Mouse (Mus musculus): Measurements from ENCODE around the gene Sik3. TPM values are rescaled to one million over a fixed set of nuclear protein-coding genes. Genes with fewer than 3 reads are reported as not detected.

Sik3 gene
- total RNA-seq, 1 experiment from 2014 or later, result 56.6 TPM

DNA sequence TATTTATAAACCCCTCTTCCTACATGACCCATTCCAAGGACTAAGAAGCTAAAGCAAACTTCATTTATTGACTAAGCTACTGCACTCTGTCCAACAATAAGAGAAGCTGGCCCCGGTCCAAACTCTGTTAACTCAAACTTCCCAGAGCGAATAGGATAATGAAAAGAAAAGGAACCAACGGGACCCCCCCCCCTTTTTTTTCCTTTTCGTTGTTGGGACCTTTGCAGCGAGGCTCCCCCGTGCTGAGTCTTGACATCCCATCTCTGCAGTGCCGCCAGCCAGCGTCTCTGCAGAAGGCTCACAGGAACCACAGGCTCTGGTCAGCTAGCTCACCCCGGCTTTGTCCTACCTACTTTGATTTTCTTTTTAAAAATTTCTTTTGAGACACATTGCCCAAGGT, 3.2 kb downstream of the Sik3 start:
- DNase-seq, result peak; percentile 70

DNA sequence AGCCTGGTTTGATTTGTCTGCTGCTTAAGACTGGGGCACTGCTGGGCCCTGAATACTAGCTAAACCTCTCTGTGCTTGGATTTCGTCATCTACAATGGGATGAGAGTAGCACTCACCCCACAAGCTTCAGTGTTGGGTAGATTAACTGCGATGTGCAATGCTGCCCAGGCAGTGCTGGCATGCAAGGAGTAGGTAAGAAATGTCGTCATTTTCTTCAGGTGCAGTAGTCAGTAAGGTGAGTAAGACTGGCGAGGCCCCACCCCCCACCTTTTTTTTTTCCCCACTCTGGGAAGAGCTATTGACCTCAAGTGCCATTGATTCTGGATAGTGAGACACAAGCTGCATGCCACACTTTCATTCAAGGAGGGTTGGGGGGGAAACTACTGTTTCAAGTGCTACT, 3.8 kb downstream of the Sik3 start:
- DNase-seq, result no peak

DNA sequence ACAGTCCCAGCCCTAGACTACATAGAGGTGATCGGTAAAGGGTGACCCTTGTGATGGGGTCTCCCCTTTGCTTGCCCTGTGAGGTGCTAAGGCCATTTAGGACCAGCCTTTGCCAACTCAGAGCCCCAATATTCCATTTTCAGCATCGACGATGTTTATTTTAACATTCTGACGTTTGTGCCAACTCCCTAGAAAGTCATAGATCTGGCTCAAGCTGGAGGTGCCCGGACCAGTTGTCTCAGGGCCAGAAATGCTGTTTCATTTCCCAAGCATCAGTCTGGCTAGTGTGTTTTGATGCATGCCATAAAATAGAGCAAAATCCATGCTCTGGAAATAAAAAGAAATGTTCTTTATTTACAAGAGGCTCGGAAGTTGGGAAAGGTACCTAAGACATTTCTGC, 5.7 kb downstream of the Sik3 start:
- DNase-seq, result peak; percentile 18

GRCm38 (mm10) chr9:46019975-46020374, 7.4 kb downstream of the Sik3 start:
- no peak for DNase-seq

DNA sequence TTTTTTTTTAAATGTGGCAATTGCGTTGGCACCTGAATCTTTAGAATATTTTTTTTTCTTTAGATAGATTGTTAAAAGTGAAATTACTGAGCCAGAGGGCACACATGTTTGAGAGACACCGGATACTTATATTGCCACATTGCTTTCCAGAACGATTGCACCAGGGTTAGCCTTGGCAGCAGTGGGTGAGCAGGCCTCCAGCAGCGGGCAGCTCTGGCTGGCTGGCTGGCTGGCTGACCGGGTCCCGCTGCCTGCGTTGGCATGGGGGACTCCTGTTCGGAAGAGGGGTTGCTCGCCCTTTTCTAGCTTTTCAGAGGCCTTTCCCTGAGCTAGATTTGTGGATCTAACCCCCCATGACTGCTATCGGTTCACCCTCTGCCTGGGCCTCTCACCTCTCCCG, 11.0 kb downstream of the Sik3 start:
- DNase-seq, result peak; percentile 72

DNA sequence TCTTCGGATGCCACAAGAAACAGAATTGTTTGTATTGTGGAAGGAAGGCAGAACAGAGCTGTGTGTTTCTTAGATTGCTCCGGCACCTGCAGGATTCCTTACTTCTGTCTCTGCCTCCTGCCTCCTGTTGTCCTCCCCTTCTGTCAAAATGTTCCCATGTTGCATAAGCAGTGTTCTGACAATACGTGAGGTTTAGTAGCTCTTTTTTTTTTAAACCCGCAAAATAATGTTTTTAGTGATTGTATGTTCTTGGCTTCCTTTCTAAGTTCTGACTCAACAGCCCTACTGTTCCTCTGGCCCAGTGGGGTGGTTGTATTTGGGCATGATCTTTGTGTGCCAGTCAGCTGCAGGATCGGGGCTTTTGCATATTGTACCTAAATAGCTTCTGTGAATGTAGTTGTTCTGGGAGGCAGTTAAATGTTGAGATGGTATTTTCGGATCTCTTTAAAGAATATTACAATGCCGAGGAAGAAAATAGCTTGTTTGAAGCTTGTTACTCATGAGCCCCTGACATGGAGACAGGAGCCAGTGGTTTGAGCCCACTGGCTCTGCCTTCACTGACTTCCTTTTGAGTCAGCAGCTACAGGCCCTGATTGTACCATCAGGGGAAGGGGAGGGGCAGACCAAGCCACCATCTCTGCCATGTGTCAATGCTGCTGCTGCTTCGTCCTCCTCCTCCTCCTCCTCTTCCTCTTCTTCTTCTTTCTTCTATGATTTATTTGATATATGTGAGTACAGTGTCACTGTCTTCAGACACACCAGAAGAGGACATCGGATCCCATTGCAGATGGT, 13.6 kb downstream of the Sik3 start:
- no peak for DNase-seq

DNA sequence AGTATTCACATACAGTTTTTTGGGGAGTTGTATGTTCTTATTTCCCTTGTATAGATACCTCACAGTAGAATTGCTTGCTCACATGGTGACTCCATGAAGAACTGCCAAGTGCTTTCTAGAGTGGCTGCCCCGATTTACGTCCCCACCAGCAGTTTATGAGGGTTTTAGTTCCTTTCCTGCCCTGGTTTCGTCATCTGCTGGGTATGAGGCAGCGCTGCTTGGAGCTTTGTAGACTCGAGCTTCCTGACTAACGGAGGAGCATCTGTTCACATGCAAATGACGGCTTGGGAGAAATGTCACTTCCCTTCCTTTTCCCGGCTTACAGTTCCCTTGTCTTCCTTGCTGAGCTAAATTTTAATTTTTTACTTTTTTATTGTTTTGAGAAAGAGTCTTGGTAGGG, 15.4 kb downstream of the Sik3 start:
- no peak for DNase-seq

DNA sequence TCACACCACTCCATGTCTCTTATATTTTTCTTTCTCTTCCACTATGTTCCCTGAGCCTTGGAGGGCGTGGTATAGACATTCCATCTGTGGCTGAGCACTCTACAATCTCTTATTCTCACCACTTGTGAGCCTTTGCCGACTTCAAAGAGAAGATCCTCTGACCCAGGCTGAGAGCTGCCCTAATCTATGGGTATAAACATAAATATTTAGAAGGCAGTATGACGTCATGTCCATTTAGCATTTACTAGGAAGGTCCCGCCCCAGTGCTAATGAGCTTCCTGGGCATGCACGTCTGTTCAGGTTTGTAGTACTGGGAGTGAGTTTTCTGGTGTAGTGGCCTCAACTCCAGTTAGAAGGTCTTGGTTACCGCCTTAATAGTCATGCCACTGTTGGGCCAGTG, 16.9 kb downstream of the Sik3 start:
- no peak for DNase-seq

DNA sequence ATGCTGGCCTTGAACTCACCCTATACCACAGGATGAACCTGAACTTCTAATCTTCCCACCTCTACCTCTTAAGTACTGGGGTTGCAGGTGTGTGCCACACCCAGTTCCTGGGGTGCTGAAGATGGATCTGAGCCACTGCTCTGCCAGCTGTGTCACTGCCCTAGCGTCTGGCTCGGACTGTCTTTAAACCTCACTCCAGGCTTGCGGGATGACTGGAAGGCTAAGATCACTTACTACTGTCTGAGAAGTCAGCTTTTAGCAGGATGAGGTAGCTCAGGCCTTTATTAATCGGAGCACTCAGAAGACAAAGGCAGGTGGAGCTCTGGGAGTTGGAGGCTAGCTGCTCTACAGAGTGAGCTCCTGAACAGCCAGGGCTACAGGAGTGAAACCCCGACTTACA, 17.6 kb downstream of the Sik3 start:
- no peak for DNase-seq

DNA sequence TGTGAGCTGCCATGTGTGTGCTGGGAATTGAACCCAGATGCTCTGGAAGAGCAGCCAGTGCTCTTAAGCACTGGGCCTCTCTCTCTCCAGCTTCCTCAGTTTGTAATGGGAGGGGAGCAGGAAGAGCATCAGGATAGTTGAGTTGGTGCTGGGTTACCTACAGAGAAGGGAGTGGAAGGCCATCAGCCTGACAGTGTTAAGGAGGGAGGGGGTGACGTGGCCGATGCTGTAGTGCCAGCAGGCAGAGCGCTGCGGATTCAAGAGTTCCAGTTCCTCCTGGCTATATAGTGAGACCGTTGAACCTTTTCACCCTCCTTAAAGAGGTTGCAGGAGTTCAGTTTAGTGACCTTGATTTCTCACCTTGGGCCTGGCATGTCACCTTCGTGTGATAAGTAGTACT, 18.3 kb downstream of the Sik3 start:
- DNase-seq, result no peak

DNA sequence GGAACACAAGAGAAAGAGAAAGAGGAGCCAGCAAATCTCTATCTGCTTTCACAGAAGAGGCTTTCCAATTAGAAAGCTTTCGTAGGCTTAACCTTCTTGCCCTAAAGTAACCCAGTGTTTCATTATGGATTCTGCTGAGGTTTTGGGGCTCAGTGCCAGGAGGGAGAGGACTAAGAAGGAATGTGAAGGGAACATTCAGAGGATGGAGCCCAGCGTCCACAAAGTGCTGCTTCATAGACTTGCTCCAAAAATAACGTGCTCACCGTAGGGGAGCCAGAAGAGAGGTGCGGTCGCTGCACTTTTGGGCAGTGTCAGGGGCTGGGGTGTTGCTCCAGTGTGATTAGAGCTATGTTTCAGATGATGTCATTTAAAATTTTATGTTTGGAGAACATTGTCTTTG, 19.6 kb downstream of the Sik3 start:
- DNase-seq, result peak; percentile 63

DNA sequence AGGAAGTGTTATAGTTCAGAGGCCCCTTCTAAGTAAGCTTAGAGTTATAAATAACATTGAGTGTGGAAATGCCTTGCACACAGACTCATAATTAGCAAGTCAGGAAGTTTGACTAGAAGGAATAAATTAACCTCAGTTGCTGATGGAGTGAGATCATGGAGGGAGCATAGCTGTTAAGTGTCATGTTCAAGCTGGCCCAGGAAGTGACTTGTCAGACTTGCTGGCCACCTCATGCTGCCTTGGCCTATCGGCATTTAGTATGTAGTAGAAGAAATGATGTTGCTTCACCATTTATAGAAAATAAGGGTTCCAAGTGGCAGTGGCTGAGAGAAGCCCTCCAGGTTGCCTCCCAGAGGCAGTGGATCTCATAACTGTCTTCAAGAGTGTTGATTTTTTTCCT, 20.4 kb downstream of the Sik3 start:
- DNase-seq, result no peak

- no peak for DNase-seq
These were observed 21.2 kb downstream of the Sik3 start for GRCm38 (mm10) chr9:46033862-46034261.

DNA sequence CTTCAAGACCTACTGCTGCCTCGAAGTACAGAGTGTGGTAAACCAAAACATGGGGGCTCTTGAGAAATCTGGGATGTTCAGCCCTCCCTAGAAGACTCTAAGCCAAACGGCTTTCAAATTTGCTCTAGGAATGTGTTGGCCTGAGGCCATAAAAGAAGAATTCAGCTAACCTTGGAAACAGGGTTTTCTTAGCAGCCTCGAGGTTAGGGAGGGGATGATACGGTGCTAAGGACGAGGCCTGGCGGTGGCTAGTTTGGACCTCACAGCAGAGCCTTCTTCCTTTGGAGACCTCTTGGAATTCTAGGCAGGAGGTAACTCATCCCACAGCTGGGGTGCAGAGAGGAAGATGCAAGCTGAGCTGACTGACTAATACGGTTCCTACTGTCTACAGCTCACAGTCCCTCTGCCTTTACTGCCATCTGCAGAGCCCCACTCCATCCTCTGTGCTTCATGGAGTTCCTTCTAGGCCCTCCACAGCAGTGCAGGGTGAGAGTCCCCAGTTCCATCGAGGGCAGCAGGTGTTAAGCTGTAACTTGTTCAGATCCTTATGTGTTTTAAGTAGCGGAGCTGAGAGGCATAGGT, 22.8 kb downstream of the Sik3 start:
- peak; percentile 56 for DNase-seq

GRCm38 (mm10) chr9:46036881-46037280, 24.3 kb downstream of the Sik3 start:
- DNase-seq, result no peak

DNA sequence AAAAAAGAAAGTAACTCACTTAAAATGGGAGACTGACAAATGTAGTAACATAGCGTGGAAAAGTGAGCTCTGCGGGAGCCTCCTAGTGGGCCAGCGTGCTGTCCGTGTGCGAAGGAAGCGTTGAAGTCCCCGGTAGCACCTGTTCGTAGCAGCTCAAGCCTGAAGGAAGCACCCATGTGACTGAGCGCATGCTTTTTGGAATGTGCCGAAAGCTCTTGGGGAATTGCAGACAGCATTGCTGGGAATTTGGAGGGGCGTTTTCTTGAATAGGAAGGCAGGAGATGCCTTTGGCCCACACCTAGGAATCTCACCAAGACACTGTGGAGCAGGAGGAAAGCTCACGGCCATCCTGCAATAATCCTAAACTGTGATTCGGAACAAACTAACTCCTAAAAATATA, 26.2 kb downstream of the Sik3 start:
- DNase-seq, result no peak

DNA sequence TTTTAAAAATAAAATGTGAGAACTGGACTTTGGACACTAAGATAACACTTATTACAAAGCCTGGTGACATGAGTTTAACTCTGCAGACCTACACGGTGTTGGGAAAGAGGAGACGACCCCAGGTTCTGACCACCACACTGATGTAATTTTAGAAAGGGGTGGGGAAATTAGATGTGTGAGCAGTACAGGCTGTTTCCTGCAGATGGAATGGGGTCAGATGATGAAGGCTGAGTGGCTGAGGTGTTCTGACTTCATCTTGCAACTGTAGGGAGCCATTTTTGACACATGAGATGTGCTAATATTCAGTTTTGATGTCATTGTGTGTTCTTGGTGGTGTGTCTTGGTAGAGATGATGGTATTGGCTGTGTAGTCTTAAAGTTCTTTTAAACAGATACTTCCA, 28.6 kb downstream of the Sik3 start:
- DNase-seq, result no peak

GRCm38 (mm10) chr9:46042387-46042786, 29.8 kb downstream of the Sik3 start:
- DNase-seq, result no peak

DNA sequence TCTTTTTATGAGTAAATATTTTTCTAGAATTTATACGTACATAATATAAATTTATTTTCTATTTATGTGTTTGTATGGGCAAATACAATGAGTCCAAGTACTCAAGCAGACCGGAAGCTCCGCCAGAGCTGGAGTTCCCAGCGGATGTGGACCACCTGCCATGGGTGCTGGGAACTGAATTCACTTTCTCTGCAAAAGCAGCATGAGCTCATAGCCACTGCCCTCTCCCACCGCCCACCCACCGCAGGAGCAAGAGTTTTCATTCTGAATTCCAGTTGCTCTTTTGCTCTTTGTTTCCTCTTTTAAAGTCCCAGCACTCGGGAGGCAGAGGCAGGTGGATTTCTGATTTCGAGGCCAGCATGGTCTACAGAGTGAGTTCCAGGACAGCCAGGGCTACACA, 31.0 kb downstream of the Sik3 start:
- no peak for DNase-seq

- DNase-seq, result no peak
These were observed 34.3 kb downstream of the Sik3 start for GRCm38 (mm10) chr9:46046724-46047517.

DNA sequence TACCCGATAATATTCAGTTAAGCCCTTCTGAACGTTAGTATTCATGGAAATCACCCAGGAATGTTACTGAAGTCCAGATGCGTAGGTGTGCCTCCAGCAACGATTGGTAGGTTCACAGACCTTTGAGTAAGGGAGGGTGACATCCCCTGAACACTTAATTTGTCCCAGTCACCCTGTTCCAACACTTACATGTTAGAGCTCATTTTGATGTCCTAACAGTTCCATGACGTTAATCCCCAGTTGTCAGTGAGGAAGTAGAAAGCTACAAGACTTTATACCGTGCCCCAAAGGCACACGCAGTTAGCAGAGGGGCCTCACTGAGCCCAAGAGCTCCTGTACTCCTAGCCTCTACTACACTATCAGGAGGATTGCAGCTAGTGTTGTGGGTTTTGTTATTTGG, 36.9 kb downstream of the Sik3 start:
- no peak for DNase-seq

GRCm38 (mm10) chr9:46050203-46050602, 37.6 kb downstream of the Sik3 start:
- no peak for DNase-seq

GRCm38 (mm10) chr9:46053014-46053666, 40.5 kb downstream of the Sik3 start:
- DNase-seq, result no peak
